Mouse (Mus musculus): Measurements from ENCODE around the gene D430042O09Rik.

DNA sequence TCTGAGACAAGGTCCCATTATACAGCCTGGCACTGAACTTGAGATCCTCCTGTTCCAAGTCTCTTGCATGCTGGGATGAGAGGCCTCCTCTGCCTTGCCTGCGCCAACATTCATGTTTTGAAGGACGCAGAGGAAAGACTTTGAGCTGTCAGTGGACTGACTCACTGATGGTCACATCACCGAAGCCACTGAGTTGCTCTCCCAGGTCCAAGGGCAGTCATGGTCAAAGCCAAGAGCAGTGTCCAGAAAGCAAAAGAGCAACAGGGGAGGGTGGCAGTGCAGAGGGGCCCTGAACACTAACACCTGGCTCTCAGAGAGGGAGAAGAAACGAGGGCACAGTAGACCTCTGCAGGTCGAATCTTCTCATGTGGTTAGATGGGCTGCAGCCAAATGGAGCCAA lies 185.9 kb downstream of the D430042O09Rik start:
- TF ChIP-seq CTCF (IDR thresholded peaks at IDR 0.05; ENCODE audit: low read depth) (no peak), EP300 (IDR thresholded peaks at IDR 0.05; ENCODE audit: low read depth) (no peak)
